Mouse (Mus musculus): Measurements from ENCODE around the gene Olfr1425.
"Not testable (repeated sequence)": the region's sequence is repeated elsewhere in the genome, so short reads cannot be mapped to it uniquely, and the experiment has no call there.

Olfr1425 gene

GRCm38 (mm10) chr19:12077631-12078030 is at the start of gene Olfr1425:
Gene Olfr1425 (minus strand): TSS chr19:12077731.
- DNase-seq (ENCODE audit: low read depth): not testable (repeated sequence)

GRCm38 (mm10) chr19:12123103-12123502 is 45.6 kb upstream of the Olfr1425 start, which contains the start of gene Olfr76:
Gene Olfr76 (minus strand): TSS chr19:12123203.
- DNase-seq (ENCODE audit: low read depth): no peak

- DNase-seq (ENCODE audit: low read depth): no peak
Observed at GRCm38 (mm10) chr19:12116464-12116863, 38.9 kb upstream of the Olfr1425 start.

- DNase-seq (ENCODE audit: low read depth): no peak
Observed at GRCm38 (mm10) chr19:12115797-12116196, 38.3 kb upstream of the Olfr1425 start, which contains the start of gene Olfr1428. Gene Olfr1428 (minus strand): TSS chr19:12115897.

- no peak for DNase-seq (ENCODE audit: low read depth)
Observed at GRCm38 (mm10) chr19:12113807-12114206, 36.3 kb upstream of the Olfr1425 start.

GRCm38 (mm10) chr19:12104541-12104940 is 27.0 kb upstream of the Olfr1425 start:
- DNase-seq (ENCODE audit: low read depth): no peak

- DNase-seq (ENCODE audit: low read depth): no peak
Observed at GRCm38 (mm10) chr19:12103234-12103633, 25.7 kb upstream of the Olfr1425 start, which contains the start of gene Olfr1427. Gene Olfr1427 (minus strand): TSS chr19:12103334.

GRCm38 (mm10) chr19:12091913-12092312 is 14.4 kb upstream of the Olfr1425 start, which contains the start of gene Olfr1426:
Gene Olfr1426 (minus strand): TSS chr19:12092013.
- no peak for DNase-seq (ENCODE audit: low read depth)

- not testable (repeated sequence) for DNase-seq (ENCODE audit: low read depth)
Observed at GRCm38 (mm10) chr19:12069546-12069945, 8.0 kb downstream of the Olfr1425 start.

- not testable (repeated sequence) for DNase-seq (ENCODE audit: low read depth)
Observed at GRCm38 (mm10) chr19:12067806-12068205, 9.7 kb downstream of the Olfr1425 start.

- DNase-seq (ENCODE audit: low read depth): not testable (repeated sequence)
Observed at GRCm38 (mm10) chr19:12062582-12062981, 14.9 kb downstream of the Olfr1425 start, which contains the start of gene Olfr1424. Gene Olfr1424 (minus strand): TSS chr19:12062682.

GRCm38 (mm10) chr19:12043163-12043562 is 34.4 kb downstream of the Olfr1425 start:
- DNase-seq (ENCODE audit: low read depth): no peak

- no peak for DNase-seq (ENCODE audit: low read depth)
Observed at GRCm38 (mm10) chr19:12041217-12041616, 36.3 kb downstream of the Olfr1425 start, which contains the start of gene Olfr1423. Gene Olfr1423 (minus strand): TSS chr19:12041317.

- DNase-seq (ENCODE audit: low read depth): no peak
Observed at GRCm38 (mm10) chr19:12037727-12038126, 39.8 kb downstream of the Olfr1425 start.

GRCm38 (mm10) chr19:12026606-12027005 is 50.9 kb downstream of the Olfr1425 start:
- no peak for DNase-seq (ENCODE audit: low read depth)

- no peak for DNase-seq (ENCODE audit: low read depth)
Observed at GRCm38 (mm10) chr19:12025333-12025732, 52.2 kb downstream of the Olfr1425 start.

GRCm38 (mm10) chr19:12024149-12024548 is 53.4 kb downstream of the Olfr1425 start:
- no peak for DNase-seq (ENCODE audit: low read depth)

Measured in c-Kit-positive CD71-negative TER-119-negative erythroid progenitor cells, embryonic 14.5 days (primary cell).